Mouse (Mus musculus) embryonic fibroblast, embryonic 13.5 days (primary cell): ENCODE measurements around the gene Ccdc84.

Source experiments
- CTCF ChIP-seq: IDR thresholded peaks from 2 replicates; pipeline ENCODE4 v1.5.1; 2011; ENCODE audit warnings: mild to moderate bottlenecking, control low read depth, low read length, moderate library complexity, borderline replicate concordance; ENCODE audit not compliant: insufficient read depth
- POLR2A ChIP-seq: IDR thresholded peaks from 2 replicates; pipeline ENCODE4 v1.6.1; 2011; ENCODE audit warnings: low read depth, mild to moderate bottlenecking, control low read depth, low read length, moderate library complexity

DNA sequence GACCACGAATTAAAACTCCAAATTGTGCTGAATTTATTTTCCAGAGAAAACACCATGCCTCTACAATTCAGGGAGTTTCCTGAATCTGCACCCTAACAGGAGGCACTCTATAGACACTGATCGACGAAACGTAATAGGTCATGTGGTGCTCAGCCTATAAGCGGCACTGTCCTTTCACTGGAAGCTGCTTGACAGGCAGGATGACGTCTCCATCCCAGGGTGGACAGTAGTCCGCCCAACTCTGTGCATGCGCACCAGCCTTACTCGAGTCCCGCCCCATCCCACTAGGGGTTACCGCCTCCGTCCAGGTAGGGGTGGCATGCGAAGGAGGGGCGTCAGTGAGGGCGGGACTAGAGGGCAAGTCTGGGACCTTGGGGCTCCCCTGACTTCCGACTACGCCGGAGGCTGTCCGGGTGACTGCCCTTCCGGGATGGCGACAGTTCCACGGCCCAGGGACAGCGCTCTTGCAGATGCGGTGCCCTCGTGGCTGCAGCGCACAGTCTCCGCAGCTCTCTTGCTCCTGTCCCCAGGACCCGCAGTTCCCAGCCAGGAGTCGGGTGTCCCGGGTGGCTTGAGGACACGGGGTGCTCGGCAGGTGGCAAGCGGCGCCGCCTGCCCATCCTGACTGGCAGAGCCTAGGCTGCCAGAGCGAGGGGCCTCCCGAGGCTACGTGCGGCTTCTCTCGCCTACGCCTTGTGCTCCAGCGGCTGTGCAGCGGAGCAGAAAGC lies 21.5 kb downstream of the Ccdc84 start, which contains the start of gene Slc37a4:
- TF ChIP-seq CTCF (no peak), POLR2A (peak; percentile 90)
